Mouse (Mus musculus): ENCODE results near the gene Ap5b1. TPM values are rescaled to one million over a fixed set of nuclear protein-coding genes. Genes with fewer than 3 reads are reported as not detected.

The Ap5b1 gene
- total RNA-seq (2021), result 1 to 10 TPM; 8.6 to 8.8 TPM
- long read RNA-seq, partial matches to known transcripts, result 0 of 1 reads
- long read RNA-seq, other reads (novel, unspliced or antisense), result 0 of 1 reads

GRCm38 (mm10) chr19:5567534-5568469 lies at the start of gene Ap5b1:
TSS of gene Ap5b1 (plus strand) at chr19:5568025.
- DNase-seq (ENCODE audit: low spot score in 2 of 2), result peak; percentile 93

DNA sequence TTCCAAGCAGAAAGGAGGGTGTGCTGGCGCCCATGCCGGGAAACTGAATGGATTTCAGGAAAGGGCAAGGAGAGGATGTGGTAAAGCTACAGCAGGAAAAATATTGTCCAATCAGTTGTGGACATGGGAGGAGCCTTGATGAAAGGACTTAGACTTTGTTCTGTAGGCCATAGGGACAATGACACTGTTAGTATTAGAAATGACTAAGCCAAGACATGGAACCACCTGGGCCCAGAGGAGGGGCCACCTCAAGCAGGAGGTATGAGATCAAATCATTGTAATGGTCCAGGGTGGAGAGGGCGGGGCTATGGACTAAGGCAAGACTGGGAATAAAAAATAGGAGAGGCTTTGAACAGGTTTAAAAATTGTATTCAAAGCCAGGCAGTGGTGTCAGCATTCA lies 49.1 kb upstream of the Ap5b1 start:
- no peak for DNase-seq (ENCODE audit: low spot score in 2 of 2)

- DNase-seq (ENCODE audit: low spot score in 2 of 2), result no peak
Observed at GRCm38 (mm10) chr19:5525204-5525603, 42.6 kb upstream of the Ap5b1 start.

GRCm38 (mm10) chr19:5529325-5530137 lies 38.3 kb upstream of the Ap5b1 start:
- DNase-seq (ENCODE audit: low spot score in 2 of 2), result peak; percentile 96

GRCm38 (mm10) chr19:5530138-5530524 lies 37.7 kb upstream of the Ap5b1 start:
- no peak for DNase-seq (ENCODE audit: low spot score in 2 of 2)

DNA sequence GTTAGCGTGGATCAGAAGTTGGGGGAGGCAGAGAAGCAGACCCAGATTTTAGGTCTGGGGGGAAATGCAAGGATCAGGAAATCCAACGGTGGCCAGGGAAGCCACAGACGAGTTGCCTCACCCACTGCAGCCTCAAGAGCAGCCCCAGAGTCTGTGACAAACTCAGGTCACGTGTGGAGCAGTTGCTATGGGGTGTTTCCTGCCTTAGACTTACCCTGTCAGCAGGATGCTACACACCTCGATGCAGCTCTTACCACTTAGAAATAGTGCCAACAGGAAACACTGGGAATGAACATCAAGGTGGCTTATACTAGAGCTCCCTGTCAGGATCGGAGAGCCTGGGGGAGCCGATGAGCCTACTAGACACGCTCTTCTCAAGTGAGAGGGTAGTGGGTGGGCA lies 35.3 kb upstream of the Ap5b1 start:
- no peak for DNase-seq (ENCODE audit: low spot score in 2 of 2)

GRCm38 (mm10) chr19:5538786-5539185 lies 29.0 kb upstream of the Ap5b1 start:
- DNase-seq (ENCODE audit: low spot score in 2 of 2), result no peak

GRCm38 (mm10) chr19:5543362-5543761 lies 24.5 kb upstream of the Ap5b1 start:
- DNase-seq (ENCODE audit: low spot score in 2 of 2), result no peak

GRCm38 (mm10) chr19:5544031-5544430 lies 23.8 kb upstream of the Ap5b1 start:
- no peak for DNase-seq (ENCODE audit: low spot score in 2 of 2)

DNA sequence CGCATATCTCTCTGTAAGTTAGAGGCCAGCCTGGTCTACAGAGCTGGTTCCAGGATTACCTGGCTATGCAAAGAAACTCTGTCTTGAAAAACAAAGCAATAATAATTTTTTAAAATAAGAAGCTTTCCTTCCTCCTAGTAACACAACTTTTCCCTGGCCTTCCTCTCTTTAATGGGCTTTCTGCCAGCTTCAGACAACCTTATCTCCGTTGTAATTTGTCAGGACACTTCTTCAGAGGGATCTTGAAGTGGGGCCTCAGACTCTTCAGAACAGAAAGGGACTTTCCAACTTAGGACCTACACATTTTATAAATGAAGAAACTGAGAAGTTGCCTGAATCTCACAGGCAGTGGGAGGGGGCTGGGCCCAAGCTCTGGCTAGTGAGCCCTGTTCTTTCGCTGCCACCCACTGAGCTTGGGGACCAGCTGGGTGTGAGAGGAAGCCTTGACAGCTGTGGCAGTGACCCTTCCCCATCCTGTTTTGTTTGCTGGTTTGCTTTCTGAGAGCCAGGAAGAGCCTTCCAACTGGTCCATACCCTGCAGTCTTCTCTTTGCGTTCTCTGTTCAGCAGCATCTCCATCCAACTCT lies 20.3 kb upstream of the Ap5b1 start:
- no peak for DNase-seq (ENCODE audit: low spot score in 2 of 2)

- no peak for DNase-seq (ENCODE audit: low spot score in 2 of 2)
Observed at GRCm38 (mm10) chr19:5553802-5554201, 14.0 kb upstream of the Ap5b1 start.

DNA sequence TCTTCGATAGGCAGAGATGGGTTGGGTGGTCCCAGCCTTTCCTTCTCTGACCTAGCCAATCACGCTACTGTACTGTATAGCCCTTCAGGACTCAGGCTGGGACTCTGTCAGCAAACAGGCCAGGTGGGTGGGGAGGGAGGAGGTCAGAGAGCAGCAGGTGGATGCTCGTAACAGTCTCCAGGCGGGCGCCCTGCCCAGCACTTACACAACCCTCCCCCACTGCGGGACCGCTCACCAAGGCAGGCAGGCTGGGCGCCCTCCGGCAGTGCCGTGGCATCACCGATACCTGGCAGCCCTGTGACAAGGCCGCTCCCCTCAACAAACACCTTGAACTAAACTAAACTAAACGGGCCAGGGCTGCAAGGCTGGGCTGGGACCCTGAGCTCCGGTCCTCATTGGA lies 13.6 kb upstream of the Ap5b1 start:
- no peak for DNase-seq (ENCODE audit: low spot score in 2 of 2)

- DNase-seq (ENCODE audit: low spot score in 2 of 2), result no peak
Observed at GRCm38 (mm10) chr19:5558169-5558568, 9.7 kb upstream of the Ap5b1 start.

DNA sequence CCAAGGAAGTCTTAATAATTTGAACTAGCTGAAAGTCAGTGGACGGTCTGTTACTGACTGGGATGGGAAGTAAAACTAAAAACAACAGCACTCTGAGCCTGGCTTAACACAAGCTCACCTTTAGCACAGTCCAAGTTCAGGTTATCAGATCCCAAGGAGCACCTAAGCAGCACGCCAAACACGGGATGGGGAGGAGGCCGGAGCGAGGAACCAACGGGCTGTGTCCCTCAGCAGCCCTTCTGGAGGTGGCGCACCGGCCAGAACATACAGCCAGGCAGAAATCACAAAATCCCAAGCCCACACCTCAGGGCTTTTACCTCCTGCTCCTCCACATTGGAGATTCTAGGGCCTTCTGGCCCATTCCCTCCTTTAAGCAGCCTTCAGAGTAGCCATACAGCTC lies 9.1 kb upstream of the Ap5b1 start:
- no peak for DNase-seq (ENCODE audit: low spot score in 2 of 2)

- no peak for DNase-seq (ENCODE audit: low spot score in 2 of 2)
Observed at GRCm38 (mm10) chr19:5559229-5559628, 8.6 kb upstream of the Ap5b1 start.

GRCm38 (mm10) chr19:5559631-5560456 lies 8.0 kb upstream of the Ap5b1 start:
- no peak for DNase-seq (ENCODE audit: low spot score in 2 of 2)

GRCm38 (mm10) chr19:5560457-5561041 lies 7.3 kb upstream of the Ap5b1 start, which contains the start of gene Ovol1:
TSS of gene Ovol1 (minus strand) at chr19:5560646.
- DNase-seq (ENCODE audit: low spot score in 2 of 2), result no peak

DNA sequence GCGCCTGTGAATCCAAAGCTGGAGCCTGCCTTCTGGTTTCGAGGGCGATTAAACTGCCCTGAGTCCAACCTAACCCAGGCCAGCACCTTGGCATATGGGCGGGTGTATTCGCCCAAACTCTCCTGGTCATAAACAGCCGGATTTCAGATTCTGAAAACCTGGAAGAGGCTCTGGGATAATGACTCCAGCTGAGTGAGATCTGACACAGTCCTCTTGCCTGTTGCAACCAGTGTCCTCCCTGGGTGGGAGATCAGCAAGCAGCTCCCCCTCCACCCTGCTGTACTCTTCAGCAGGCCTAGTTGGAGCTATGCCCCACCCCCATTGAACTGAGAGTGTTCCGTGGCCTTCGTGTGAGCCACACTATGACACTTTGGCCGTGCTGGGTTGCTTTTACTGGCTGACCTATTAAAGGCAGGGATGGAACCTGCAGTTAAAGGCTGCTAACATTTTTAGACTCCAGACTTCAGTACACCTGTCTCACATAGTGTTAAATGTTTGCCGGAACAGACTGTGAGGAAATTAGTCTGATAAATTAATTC lies 6.5 kb upstream of the Ap5b1 start:
- DNase-seq (ENCODE audit: low spot score in 2 of 2), result no peak

- DNase-seq (ENCODE audit: low spot score in 2 of 2), result no peak
Observed at GRCm38 (mm10) chr19:5561886-5562285, 5.9 kb upstream of the Ap5b1 start.

DNA sequence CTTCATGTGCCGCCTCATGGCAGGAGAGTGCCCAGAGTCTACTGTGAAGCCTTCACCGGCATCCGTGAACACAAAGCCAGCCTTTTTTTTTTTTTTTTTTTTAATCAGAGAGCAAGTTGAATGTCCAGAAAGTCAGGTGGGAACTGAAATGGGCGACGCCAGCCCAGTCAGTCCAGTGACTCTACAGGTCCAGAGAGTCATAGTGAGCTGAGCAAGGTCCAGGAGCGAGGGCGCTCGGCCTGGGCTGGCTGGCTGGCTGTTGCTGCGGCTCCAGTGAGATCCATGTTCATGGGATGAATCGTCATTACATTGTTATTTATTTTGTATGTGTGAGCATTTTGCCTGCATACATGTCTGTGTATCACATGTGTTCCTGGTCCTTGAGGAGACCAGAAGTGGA lies 5.0 kb upstream of the Ap5b1 start:
- no peak for DNase-seq (ENCODE audit: low spot score in 2 of 2)

All from layer of hippocampus, postnatal 10 days (tissue).